Mouse (Mus musculus): ENCODE results near the gene Timp1. TPM values are rescaled to one million over a fixed set of nuclear protein-coding genes. Genes with fewer than 3 reads are reported as not detected.
A peak's percentile ranks its signal among the peaks of the same experiment; 100 is the strongest.

The Timp1 gene
- polyA plus RNA-seq, 1 experiment = 14.6 TPM

GRCm38 (mm10) chrX:20920844-20921364, 50.9 kb downstream of the Timp1 start, which contains the start of gene Syn1:
Gene Syn1, minus strand, starts transcription at chrX:20921004.
- Histone ChIP-seq H3K4me3 (replicated peaks; ENCODE audit: extremely low read depth, low read depth, low read length) (peak within 1 kb of the TSS; percentile 28), H3K4me1 (ENCODE audit: control insufficient read depth, insufficient read depth, low read length) (no peaks in the 10 kb centered on the region; the same call in 1 of the 2 replicates)
- DNase-seq = peak; percentile 51
- TF ChIP-seq POLR2A (IDR thresholded peaks at IDR 0.05; ENCODE audit: borderline replicate concordance, extremely low read depth, low read depth, low read length) (no peak), CTCF (IDR thresholded peaks at IDR 0.05; ENCODE audit: insufficient read depth, low read length) (no peak)
- WGBS = 33% methylated on average over 44 of the region's 44 CpGs

- TF ChIP-seq CTCF (IDR thresholded peaks at IDR 0.05; ENCODE audit: insufficient read depth, low read length) = no peak
- no peak for TF ChIP-seq POLR2A (IDR thresholded peaks at IDR 0.05; ENCODE audit: borderline replicate concordance, extremely low read depth, low read depth, low read length)
- no peak for DNase-seq
- no peaks in the 10 kb centered on the region; the same call in 1 of the 2 replicates for H3K4me1 ChIP-seq (ENCODE audit: control insufficient read depth, insufficient read depth, low read length)
- WGBS = 54% methylated on average over 5 of the region's 5 CpGs
- no peak overlapping the region for H3K4me3 ChIP-seq (replicated peaks; ENCODE audit: extremely low read depth, low read depth, low read length)
These were observed 51.4 kb downstream of the Timp1 start for GRCm38 (mm10) chrX:20921366-20921765.

DNA sequence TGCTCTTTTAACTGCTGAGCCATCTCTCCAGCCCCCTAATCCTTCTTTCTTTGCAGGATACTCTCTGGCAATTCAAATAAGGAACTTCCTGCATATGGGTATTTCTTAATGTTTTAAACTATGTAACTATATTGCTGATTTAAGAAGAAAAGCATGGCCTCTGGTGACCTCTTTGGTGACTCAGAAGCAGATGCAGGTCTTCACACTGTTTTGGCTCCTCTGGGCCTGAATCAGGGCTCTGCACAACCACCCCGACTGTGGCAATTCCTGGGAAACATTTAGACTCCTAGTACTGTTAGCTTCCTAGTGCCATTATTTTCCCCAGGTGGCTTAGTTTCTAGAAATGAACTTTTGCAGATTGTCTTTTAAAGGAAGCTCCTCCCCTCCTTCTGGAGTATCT, 53.5 kb downstream of the Timp1 start:
- no peaks in the 10 kb centered on the region; the same call in 1 of the 2 replicates for H3K4me1 ChIP-seq (ENCODE audit: control insufficient read depth, insufficient read depth, low read length)
- 67% methylated on average over 1 of the region's 1 CpGs for WGBS
- DNase-seq = no peak
- TF ChIP-seq CTCF (IDR thresholded peaks at IDR 0.05; ENCODE audit: insufficient read depth, low read length) (no peak), POLR2A (IDR thresholded peaks at IDR 0.05; ENCODE audit: borderline replicate concordance, extremely low read depth, low read depth, low read length) (no peak)
- no peak overlapping the region for H3K4me3 ChIP-seq (replicated peaks; ENCODE audit: extremely low read depth, low read depth, low read length)

Other genes with a start within 250 kb of the Timp1 start
- 199 and 241 TPM in 2 replicates for gene Uba1, start 211.8 kb upstream of the Timp1 start, polyA plus RNA-seq (2012; rRNA removed)
- 138 and 154 TPM in 2 replicates for gene Cdk16, start 182.2 kb upstream of the Timp1 start, polyA plus RNA-seq (2012; rRNA removed)
- 10.9 and 13.8 TPM in 2 replicates for gene Usp11, start 166.3 kb upstream of the Timp1 start, polyA plus RNA-seq (2012; rRNA removed)
- gene Araf, start 72.4 kb upstream of the Timp1 start, polyA plus RNA-seq (2012; rRNA removed) = 149 and 167 TPM in 2 replicates
- gene Syn1, start 50.8 kb downstream of the Timp1 start, polyA plus RNA-seq (2012; rRNA removed) = 1.1 and 1.2 TPM in 2 replicates
- 27.1 and 33.1 TPM in 2 replicates for gene Cfp, start 61.4 kb downstream of the Timp1 start, polyA plus RNA-seq (2012; rRNA removed)
- 11.5 and 13.5 TPM in 2 replicates for gene Elk1, start 80.4 kb downstream of the Timp1 start, polyA plus RNA-seq (2012; rRNA removed)
- 10.4 and 13.9 TPM in 2 replicates for gene Uxt, start 91.9 kb downstream of the Timp1 start, polyA plus RNA-seq (2012; rRNA removed)
- gene Zfp182, start 192.2 kb downstream of the Timp1 start, polyA plus RNA-seq (2012; rRNA removed) = 0.86 and 1.3 TPM in 2 replicates
- gene Spaca5, start 198.2 kb downstream of the Timp1 start, polyA plus RNA-seq (2012; rRNA removed) = not detected in 2 replicates
- gene Zfp300, start 219.4 kb downstream of the Timp1 start, polyA plus RNA-seq (2012; rRNA removed) = 0.14 and 0.24 TPM in 2 replicates
- gene Ssxa1, start 245.7 kb downstream of the Timp1 start, polyA plus RNA-seq (2012; rRNA removed) = not detected in 2 replicates

All from lung, adult 2 months (tissue).